Mouse (Mus musculus) layer of hippocampus, adult 8-10 months (tissue): ENCODE measurements at regions not wholly inside any gene's neighbourhood (a gene's known extent, or its start where the extent isn't known, plus 50 kb on each side); places are given as distances from the start of the nearest gene placed in this dataset.
A peak's percentile ranks its signal among the peaks of the same experiment; 100 is the strongest.

ENCODE experiments used
- DNase-seq, 2 experiments: peaks; one replicate each; pipeline ENCODE4 v3.0.0; 2022; ENCODE audit warnings: low spot score in 2 of 2

- DNase-seq: no peak
Observed at GRCm38 (mm10) chr1:186376906-186377623, 260.0 kb upstream of the Lyplal1 start.

DNA sequence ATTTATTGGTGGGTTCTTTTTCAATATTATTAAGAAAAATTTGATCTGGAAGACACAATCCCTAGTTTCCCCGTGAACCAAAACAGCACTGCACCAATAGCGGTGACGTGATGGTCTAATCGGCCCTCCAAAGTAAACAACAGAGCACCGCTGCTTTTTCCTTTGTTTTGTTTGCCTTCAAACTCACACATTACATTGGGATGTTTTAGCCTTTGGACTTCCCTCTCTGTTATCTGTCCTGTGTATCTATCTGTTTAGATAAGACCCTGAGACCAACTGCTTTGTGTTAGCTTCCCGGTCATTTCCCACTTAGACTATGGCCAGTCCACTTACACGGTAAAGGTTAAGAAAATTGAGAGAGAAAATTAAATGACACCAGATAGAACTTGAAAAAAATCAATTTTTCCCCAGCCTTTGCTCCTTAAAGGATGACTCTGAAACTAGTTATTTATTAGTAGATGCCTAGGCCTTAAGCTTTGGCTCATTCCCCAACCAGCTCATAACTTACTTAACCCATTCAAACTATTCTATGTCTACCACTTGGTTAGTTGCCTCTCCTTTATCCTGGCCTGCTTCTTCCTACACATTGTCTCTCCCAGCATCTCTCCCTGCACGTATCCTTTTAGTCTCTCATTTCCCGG is 257.0 kb upstream of the Lyplal1 start:
- DNase-seq: no peak

DNA sequence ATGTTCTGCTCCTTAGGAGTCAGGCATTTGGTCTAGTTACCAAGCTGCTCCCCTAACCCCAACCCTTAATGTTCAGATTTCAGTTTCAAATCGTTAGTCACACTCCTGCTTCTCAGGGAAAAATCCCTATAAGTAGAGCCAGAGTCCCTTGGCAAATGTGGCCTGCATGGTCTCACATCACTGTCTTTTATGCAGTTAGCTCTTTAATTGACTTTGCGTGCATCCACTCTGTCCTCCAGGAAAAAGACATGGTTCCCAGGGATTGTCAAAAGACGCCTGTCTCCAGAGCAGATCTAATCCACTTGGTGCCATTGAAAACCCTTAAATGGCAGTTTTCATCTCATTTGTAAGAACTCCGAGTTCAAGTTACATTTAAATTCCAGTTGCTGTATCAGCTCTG is 256.3 kb upstream of the Lyplal1 start:
- no peak for DNase-seq

- no peak for DNase-seq
Observed at GRCm38 (mm10) chr1:186372770-186373353, 255.8 kb upstream of the Lyplal1 start.

- no peak for DNase-seq
Observed at GRCm38 (mm10) chr1:186363356-186363755, 246.2 kb upstream of the Lyplal1 start.

- no peak for DNase-seq
Observed at GRCm38 (mm10) chr1:186358011-186358670, 241.0 kb upstream of the Lyplal1 start.

DNA sequence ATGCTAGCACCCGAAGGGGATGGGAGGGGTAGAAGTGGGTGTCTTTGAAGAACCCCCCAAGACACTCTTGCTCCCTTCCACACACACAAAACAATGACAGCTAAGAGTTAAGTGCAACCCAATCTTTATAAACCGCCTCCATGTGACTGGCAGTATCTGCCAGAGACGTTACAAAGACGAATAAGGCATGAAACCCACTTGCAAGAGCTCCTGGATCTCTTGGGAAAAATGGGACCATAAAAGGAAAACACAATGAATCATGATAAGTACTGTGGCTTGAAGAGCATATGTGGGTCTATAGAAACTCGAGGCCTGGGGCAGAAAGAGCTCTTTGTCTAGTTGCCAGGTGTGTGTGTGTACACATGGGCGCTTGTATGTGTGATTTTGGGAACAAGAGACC is 237.6 kb upstream of the Lyplal1 start:
- no peak for DNase-seq

GRCm38 (mm10) chr1:186354072-186354471 is 237.0 kb upstream of the Lyplal1 start:
- no peak for DNase-seq

DNA sequence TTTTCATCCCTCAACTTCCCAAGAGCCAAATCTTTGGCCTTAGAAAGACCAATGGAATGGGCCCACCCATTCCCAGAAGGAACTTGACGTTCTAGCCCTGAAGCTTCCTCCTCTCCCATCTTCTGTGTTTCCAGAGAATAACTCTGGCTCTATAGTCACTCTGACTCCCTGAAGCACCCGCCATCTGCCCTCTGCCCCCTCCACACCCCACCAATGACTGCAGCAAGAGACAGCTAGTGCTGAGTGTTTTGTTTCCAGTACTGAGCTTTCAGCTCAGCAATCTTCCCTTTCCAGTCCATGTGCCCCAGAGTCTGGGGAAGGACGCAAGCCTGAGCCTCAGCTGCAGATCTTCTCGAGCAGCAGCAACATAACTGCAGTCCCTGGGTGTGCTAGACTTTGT is 233.3 kb upstream of the Lyplal1 start:
- DNase-seq: no peak

- DNase-seq: no peak
Observed at GRCm38 (mm10) chr1:186349966-186350365, 232.9 kb upstream of the Lyplal1 start.

DNA sequence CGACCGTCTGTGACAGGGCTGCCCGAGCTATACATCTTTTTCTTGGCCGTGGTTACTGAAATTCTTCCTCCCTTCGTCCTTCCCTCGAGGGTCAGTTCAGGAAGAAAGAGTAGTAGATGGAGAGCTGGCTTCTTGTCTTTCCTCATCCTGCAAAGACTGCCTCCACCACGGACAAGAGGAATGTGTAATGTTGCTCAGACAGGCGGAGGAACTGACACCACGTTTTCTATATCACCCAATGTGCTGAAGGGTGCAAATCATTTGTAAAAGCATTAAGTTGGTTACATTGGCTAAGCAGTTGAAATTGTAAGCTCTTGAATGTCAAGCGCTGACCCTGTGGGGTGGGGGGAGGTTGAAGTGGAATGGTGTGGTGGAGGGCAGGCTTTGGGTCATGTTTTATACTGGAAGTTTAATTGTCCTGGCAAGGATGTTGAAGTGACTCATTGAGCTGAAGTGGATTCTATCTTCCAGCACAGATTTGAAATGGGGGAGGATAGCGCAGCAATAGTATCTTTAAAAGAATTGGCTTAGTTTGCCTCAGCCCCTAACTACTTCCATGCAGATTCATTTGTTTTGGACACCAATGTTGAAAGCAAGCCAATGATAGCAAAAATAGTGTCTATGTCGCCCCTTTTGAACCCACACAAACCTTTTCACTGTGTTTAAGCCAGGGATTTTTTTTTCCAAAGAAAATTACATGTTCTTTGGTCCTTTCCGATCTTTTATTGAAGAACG is 230.5 kb upstream of the Lyplal1 start:
- DNase-seq: no peak

DNA sequence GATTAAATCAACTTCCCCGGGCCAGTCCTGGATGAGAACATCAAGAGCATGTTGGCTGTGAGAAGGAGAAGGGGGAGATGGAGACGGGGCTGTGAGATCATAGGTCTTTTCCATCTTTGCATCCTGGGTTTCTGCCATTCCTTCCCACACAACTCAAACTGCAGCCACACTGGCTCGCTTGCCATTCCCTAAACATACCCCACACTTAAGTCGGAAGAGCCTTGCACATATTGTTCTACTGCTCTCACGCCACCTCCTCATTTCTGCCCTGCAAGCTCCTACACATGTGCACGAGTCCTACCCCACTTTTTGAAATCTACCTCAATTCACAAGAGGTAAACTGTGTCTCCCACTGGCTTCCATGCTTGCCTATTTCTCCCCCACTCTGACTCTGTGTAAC is 228.3 kb upstream of the Lyplal1 start:
- DNase-seq: no peak

- no peak for DNase-seq
Observed at GRCm38 (mm10) chr1:186342931-186343506, 225.9 kb upstream of the Lyplal1 start.

DNA sequence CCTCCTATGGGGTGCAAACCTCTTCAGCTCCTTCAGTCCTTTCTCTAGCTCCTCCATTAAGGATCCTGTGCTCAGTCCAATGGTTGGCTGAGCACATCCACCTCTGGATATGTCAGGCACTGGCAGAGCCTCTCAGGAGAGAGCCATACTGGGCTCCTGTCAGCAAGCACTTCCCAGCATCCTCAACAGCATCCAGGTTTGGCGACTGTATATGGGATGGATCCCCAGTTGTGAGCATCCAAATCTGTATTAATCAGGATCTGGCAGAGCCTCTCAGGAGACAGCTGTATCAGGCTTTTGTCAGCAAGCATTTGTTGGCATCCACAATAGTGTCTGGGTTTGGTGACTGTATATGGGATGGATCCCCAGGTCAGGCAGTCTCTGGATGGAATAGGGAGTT is 225.3 kb upstream of the Lyplal1 start:
- no peak for DNase-seq

- no peak for DNase-seq
Observed at GRCm38 (mm10) chr1:186341878-186342277, 224.8 kb upstream of the Lyplal1 start.

DNA sequence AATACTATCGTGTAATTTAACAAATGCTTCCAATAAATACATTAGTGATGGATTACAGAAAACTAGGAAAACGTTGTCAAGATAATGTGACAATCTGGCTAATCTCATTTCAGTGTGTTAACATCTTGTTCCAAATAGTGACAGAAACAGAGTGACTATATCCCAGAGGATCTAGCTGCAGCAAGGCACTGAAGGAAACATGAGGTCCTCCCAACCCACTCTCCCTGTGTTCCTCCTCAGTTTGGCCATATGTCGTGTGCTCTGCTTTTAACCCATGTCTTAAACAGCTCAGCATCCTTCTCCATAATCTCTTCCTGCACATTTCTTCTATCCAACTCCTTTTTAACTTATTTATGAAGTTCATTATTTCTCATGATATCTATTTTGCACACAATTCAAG is 223.6 kb upstream of the Lyplal1 start:
- DNase-seq: peak in 1 of 2 experiments; percentile 27

- no peak for DNase-seq
Observed at GRCm38 (mm10) chr1:186317285-186317684, 200.2 kb upstream of the Lyplal1 start.

GRCm38 (mm10) chr1:186314180-186314579 is 197.1 kb upstream of the Lyplal1 start:
- DNase-seq: no peak

GRCm38 (mm10) chr1:186312698-186313097 is 195.6 kb upstream of the Lyplal1 start:
- DNase-seq: no peak

GRCm38 (mm10) chr1:186312008-186312407 is 194.9 kb upstream of the Lyplal1 start:
- no peak for DNase-seq

DNA sequence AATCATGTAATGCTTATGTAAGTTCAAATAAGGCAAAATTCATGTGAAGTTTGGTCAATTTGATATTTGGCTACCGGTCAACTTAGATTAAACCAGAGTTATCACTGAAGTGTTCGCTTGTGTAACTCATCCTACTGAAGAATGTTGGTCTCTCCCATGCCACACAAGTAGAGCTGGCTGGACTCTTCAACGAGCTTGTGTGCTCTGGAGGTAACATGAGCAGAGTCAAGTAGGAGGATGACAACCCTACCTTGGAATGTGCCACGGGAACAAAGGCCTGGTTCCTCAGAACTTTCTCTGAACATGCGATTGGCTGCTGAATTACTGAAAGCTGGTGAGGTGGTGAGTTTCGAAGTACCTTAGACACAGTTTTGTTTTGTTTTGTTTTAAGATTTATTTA is 190.5 kb upstream of the Lyplal1 start:
- DNase-seq: no peak
